Mouse (Mus musculus) heart, embryonic 15.5 days (tissue): Measurements from ENCODE around the gene Nop9. TPM values are rescaled to one million over a fixed set of nuclear protein-coding genes. Genes with fewer than 3 reads are reported as not detected.
A peak's percentile ranks its signal among the peaks of the same experiment; 100 is the strongest.

ENCODE experiments used
- ATAC-seq: fragments of 200-750 bp; cut with Nextera tagmentation; replicated peaks from 2 replicates; pipeline ENCODE4 v1.8.0; 2017; ENCODE audit warnings: low read depth, moderate TSS enrichment; ENCODE audit not compliant: insufficient number of reproducible peaks, insufficient read depth, low FRiP score
- H3K27ac ChIP-seq: fragments of 300-500 bp; sonication (generic); 2 replicates; pipeline ENCODE4 v1.5.1; 2015; ENCODE audit warnings: mild to moderate bottlenecking, inconsistent platforms
- H3K27me3 ChIP-seq: fragments of 300-500 bp; sonication (generic); 2 replicates; pipeline ENCODE4 v1.6.1; 2015; ENCODE audit warnings: inconsistent platforms
- H3K36me3 ChIP-seq: fragments of 300-500 bp; sonication (generic); 2 replicates; pipeline ENCODE4 v1.6.1; 2015; ENCODE audit warnings: mild to moderate bottlenecking, inconsistent platforms
- H3K4me1 ChIP-seq: fragments of 300-500 bp; sonication (generic); replicated peaks from 2 replicates; pipeline ENCODE4 v1.6.1; 2015; ENCODE audit warnings: inconsistent platforms
- H3K4me2 ChIP-seq: fragments of 300-500 bp; sonication (generic); 2 replicates; pipeline ENCODE4 v1.6.1; 2015; ENCODE audit warnings: inconsistent platforms, mild to moderate bottlenecking, moderate library complexity
- H3K4me3 ChIP-seq: fragments of 300-500 bp; sonication (generic); 2 replicates; pipeline ENCODE4 v1.5.1; 2015; ENCODE audit warnings: mild to moderate bottlenecking, inconsistent platforms
- H3K9ac ChIP-seq: fragments of 300-500 bp; sonication (generic); 2 replicates; pipeline ENCODE4 v1.6.1; 2015; ENCODE audit warnings: mild to moderate bottlenecking, inconsistent platforms
- H3K9me3 ChIP-seq: fragments of 300-500 bp; sonication (generic); replicated peaks from 2 replicates; pipeline ENCODE4 v1.6.1; 2016; ENCODE audit warnings: inconsistent platforms
- WGBS: fragments of 180-500 bp; shearing (Covaris S2); methylation state at CpG from one replicate; pipeline ENCODE4 v1.1.7; 2015; ENCODE audit warnings: mixed read lengths; 5-methylcytosine and 5-hydroxymethylcytosine counted together
- polyA plus RNA-seq: library from polyadenylated mRNA; unstranded; fragments of >200 nt; fragmentation: Nextera tagmentation; extraction: Ambion mirVana; gene quantifications from 2 replicates; pipeline ENCODE4 v1.2.1, GENCODE M21; 2015

Gene Nop9
- polyA plus RNA-seq, 1 experiment from 2014 or later: 17.9 TPM

DNA sequence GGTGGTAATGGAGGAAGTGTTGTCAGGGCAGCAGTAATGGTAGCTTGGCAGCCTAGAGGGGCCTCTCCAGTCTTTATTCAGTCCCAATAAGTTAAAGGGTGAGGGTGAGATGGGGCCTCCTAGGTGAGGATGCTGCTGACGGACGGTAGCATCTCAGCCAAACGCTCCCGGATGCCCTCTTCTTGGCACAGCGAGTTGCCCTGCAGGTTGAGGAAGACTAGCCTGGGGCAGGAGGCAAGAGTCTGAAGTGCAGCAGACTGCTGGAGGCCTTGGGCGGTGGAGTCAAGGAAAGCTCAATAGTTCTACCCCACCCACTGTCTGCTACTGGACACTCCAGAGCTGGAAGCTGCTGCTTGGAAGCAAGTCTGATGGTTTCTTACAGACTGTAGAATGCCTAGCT lies 29.2 kb upstream of the Nop9 start:
- no peak for ATAC-seq
- 91% methylated on average over 6 of the region's 6 CpGs for WGBS
- Histone ChIP-seq H3K27me3 (peaks cover 20% of the 10 kb centered on the region), H3K9me3 (no peaks in the 10 kb centered on the region), H3K9ac (no peak overlapping the region), H3K27ac (no peak overlapping the region), H3K4me1 (peaks cover 11% of the 10 kb centered on the region), H3K36me3 (peaks cover 20% of the 10 kb centered on the region; the same call in 1 of the 2 replicates), H3K4me2 (no peak overlapping the region), H3K4me3 (no peak overlapping the region)

DNA sequence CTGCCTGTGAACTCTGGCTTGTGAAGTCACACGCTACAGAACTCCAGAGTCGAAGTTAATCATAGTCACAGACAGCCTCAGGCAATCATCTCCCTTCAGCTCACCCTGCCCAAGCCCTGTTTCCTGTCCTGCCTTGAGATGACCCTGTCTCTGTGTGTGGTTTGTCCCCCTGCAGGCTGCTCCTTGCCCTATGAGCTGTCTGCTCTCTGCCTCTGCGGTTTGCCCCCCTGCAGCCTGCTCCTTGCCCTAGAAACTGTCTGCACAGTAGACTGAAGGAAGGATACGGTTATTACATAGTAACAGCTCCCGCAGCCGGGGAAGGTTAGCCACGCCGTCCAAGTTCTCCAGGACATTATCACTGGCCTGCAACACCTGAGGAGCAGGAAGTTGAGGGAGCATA lies 28.6 kb upstream of the Nop9 start:
- H3K4me1 ChIP-seq: peaks cover 11% of the 10 kb centered on the region
- H3K27me3 ChIP-seq: peaks cover 14% of the 10 kb centered on the region
- no peak overlapping the region for H3K9ac ChIP-seq
- ATAC-seq: no peak
- WGBS: 82% methylated on average over 8 of the region's 8 CpGs
- no peak overlapping the region for H3K27ac ChIP-seq
- H3K4me3 ChIP-seq: no peak overlapping the region
- H3K4me2 ChIP-seq: no peak overlapping the region
- H3K9me3 ChIP-seq: no peaks in the 10 kb centered on the region
- H3K36me3 ChIP-seq: peaks cover 20% of the 10 kb centered on the region; the same call in 1 of the 2 replicates

DNA sequence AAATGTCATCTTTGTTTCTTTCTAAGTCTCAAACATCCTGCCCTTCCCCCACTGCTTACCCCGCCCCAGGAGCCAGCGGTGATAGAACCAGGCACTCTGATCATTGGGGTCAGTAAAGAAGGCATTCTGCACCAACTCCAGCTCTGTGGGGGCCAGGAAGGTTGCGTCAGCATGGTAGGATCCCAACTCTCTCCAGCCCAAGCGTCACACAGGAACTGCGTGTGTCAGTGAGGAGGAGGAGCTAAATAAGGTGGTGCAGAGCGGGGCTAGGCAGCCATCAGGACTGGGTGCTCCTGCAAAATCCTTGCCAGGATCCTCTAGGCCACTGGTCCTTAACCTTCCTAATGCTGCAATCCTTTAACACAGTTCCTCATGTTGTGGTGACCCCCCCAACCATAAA lies 25.8 kb upstream of the Nop9 start:
- Histone ChIP-seq H3K9me3 (no peaks in the 10 kb centered on the region), H3K4me1 (peaks cover 7% of the 10 kb centered on the region), H3K27ac (no peak overlapping the region), H3K27me3 (no peaks in the 10 kb centered on the region), H3K4me2 (no peak overlapping the region), H3K9ac (no peak overlapping the region), H3K36me3 (peaks cover 20% of the 10 kb centered on the region; the same call in 1 of the 2 replicates), H3K4me3 (no peak overlapping the region)
- WGBS: 82% methylated on average over 6 of the region's 6 CpGs
- no peak for ATAC-seq

DNA sequence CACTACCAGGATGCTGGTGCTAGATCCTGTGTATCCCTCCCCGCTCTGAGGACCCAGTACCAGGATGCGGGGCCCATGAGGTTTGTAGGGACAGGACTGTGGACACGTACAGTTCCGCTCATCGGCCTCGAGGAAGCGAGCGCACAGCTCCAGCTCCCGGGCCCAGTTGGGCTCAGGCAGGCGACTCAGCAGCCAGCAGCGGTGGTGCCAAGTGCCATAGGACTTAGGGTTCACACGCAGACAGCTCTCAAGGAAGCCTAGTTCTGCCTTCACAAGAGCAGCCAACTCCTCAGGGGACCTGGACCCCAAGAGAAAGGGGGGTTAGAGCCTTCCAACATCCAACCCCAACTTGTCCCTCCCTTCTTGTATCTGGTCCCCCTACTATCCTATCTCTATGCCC lies 24.8 kb upstream of the Nop9 start:
- no peak for ATAC-seq
- no peak overlapping the region for H3K4me3 ChIP-seq
- no peak overlapping the region for H3K9ac ChIP-seq

DNA sequence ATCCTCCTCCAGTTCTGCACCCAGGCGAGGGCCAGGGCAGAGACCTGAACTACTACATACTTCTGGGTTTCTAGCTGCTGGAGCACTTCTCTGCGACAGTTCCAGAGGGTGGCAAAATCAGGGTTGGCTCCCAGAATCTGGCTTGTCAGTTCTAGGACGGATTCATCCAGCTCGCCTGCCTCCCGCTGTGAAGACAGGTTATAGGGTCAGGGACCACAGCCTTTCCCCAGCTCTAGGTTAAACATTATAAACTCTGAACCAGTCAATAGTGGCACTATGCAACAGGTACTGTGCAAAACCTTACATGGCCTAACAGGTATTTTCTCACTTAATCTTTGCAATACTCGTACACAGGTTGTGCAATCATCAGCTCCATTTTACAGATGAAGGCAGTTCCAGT lies 24.4 kb upstream of the Nop9 start:
- H3K27ac ChIP-seq: no peak overlapping the region
- WGBS: 81% methylated on average over 6 of the region's 6 CpGs
- peaks cover 20% of the 10 kb centered on the region; the same call in 1 of the 2 replicates for H3K36me3 ChIP-seq
- no peak for ATAC-seq
- no peaks in the 10 kb centered on the region for H3K9me3 ChIP-seq
- peak overlapping the region; percentile 81 for H3K4me3 ChIP-seq
- H3K4me2 ChIP-seq: peak overlapping the region; percentile 69
- no peaks in the 10 kb centered on the region for H3K27me3 ChIP-seq
- H3K4me1 ChIP-seq: peaks cover 7% of the 10 kb centered on the region
- H3K9ac ChIP-seq: no peak overlapping the region

More for the DNA sequence above, 24.8 kb upstream of the Nop9 start:
- H3K4me1 ChIP-seq: peaks cover 7% of the 10 kb centered on the region
- no peaks in the 10 kb centered on the region for H3K27me3 ChIP-seq
- H3K4me2 ChIP-seq: no peak overlapping the region
- H3K36me3 ChIP-seq: peaks cover 20% of the 10 kb centered on the region; the same call in 1 of the 2 replicates
- no peaks in the 10 kb centered on the region for H3K9me3 ChIP-seq
- WGBS: 89% methylated on average over 12 of the region's 12 CpGs
- H3K27ac ChIP-seq: no peak overlapping the region

DNA sequence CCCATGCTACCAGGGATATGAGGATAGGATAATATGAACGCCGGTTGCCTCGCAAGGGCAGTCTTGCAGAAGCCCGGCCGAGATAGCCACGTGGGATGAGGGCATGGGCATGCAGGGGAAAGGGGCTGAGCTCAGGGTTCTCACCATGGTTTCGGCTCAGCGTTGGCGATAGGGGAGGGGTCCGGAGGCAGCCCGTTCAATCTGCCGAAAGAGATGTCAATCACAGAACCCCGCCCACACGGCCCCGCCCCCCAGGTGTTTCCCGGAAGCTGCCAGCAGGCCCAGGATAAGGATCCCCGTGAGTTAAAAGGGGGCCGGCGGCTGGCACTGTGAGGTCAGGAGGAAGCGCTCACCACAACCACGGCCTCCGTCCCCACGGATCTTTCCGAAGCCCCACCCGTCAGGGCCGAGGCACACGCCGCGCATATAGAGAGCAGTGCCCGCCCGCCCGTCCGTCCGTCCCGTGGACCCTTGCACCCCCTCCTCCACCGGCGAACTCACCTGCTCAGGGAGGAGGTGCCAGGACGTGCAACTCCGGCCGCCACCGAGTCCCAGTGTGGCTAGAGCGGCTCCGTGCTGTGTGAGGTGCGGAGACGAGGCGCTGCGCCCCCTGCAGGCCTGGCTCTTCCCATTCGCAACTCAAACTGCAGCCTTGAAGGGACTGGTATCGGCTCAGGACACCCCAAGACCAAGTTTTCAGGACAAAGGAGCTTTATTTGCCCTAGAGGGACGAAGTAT lies 23.6 kb upstream of the Nop9 start, which contains the start of gene Rabggta:
Gene Rabggta (minus strand): TSS at position 564 of the 738 bp plus-strand sequence.
- ATAC-seq: peak; percentile 94

DNA sequence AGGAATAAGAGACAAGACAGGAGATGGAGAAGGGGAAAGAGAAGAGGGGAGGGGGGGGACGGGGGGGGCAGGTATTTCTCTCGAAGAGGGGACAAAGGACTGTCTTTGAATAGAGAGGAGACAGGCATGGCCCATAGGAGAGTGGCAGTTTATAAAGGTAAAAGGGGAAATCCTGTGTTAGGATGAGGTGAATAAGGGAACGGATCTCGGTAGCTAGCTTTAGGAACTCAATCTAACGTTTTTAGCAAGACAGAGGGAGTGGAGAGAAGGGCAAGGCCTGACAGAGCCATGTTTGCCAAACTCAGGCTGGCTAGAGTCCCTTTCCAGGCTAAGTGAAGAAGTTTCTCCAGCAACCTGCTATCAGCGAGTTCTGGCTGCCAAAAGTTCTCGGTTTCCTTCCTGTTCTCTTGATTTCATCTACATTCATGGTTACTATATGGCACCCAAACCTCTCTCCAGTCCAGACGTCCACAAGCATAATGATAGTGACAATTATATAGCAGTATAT lies 23.0 kb upstream of the Nop9 start:
- H3K9ac ChIP-seq: no peak overlapping the region
- ATAC-seq: no peak
- H3K9me3 ChIP-seq: no peaks in the 10 kb centered on the region
- H3K4me1 ChIP-seq: peaks cover 7% of the 10 kb centered on the region
- no peaks in the 10 kb centered on the region for H3K27me3 ChIP-seq
- H3K36me3 ChIP-seq: peaks cover 15% of the 10 kb centered on the region; the same call in 1 of the 2 replicates
- 46% methylated on average over 8 of the region's 8 CpGs for WGBS
- H3K4me3 ChIP-seq: peak overlapping the region; percentile 81
- H3K27ac ChIP-seq: no peak overlapping the region
- peak overlapping the region; percentile 69 for H3K4me2 ChIP-seq

More for the DNA sequence above, 23.6 kb upstream of the Nop9 start, which contains the start of gene Rabggta:
- Histone ChIP-seq H3K4me3 (peak within 1 kb of the TSS; percentile 81), H3K9me3 (no peaks in the 10 kb centered on the region), H3K4me1 (peaks cover 7% of the 10 kb centered on the region), H3K27ac (peak within 1 kb of the TSS; percentile 84), H3K4me2 (peak within 1 kb of the TSS; percentile 69), H3K27me3 (no peaks in the 10 kb centered on the region), H3K9ac (peak within 1 kb of the TSS; percentile 82), H3K36me3 (peaks cover 20% of the 10 kb centered on the region; the same call in 1 of the 2 replicates)
- WGBS: under 1% methylated on average over 50 of the region's 50 CpGs

DNA sequence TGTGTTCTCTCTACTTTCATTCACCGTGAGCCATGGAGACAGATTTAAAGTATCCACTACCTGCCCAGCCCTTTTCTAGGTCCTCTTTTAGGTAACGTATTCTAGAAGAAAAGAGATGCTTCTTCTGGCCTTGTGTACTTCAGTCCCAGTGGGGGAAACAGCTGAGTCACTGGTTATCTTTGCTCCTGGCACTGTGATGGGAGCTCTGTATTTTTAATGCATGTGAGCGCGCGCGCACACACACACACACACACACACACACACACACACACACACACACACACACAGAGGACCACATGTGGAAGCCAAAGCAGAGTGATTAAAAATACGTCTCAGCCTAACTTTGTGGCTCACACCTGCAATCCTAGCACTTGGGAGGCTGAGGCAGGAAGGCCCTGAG lies 22.1 kb upstream of the Nop9 start:
- Histone ChIP-seq H3K9ac (no peak overlapping the region), H3K4me3 (no peak overlapping the region), H3K27ac (no peak overlapping the region), H3K27me3 (0 out of 2 replicates have a peak, but pooled peaks cover 6% of the 10 kb centered on the region), H3K9me3 (no peaks in the 10 kb centered on the region), H3K4me1 (peaks cover 7% of the 10 kb centered on the region), H3K36me3 (peaks cover 11% of the 10 kb centered on the region; the same call in 1 of the 2 replicates), H3K4me2 (no peak overlapping the region)
- 95% methylated on average over 7 of the region's 7 CpGs for WGBS
- no peak for ATAC-seq

DNA sequence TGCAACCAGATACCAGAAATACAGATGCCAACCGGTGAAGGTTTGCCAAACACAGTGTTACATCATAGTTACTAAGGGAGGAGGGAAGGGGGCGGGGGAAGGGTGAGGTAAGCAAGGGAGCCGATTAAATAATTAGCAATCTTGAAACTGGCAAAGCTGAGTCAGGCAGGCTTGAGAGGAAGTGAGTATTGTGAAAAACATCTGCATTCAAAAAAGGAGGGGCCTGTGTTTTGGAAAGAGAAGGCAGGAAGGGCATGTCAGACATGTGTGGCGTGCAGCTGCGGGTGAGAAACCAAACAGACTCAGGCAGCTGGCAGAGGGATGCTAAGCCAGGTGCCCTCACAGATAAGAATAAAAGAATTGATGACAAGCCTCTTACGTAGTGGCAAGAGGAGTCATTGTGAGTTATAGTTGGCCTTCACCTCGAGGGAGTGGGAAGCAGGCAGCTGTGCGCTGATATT lies 21.1 kb upstream of the Nop9 start:
- peaks cover 7% of the 10 kb centered on the region for H3K4me1 ChIP-seq
- H3K9me3 ChIP-seq: no peaks in the 10 kb centered on the region
- 0 out of 2 replicates have a peak overlapping the region, but pooled peaks have one; percentile 18 for H3K27ac ChIP-seq
- no peak overlapping the region for H3K4me3 ChIP-seq
- WGBS: 40% methylated on average over 8 of the region's 8 CpGs
- H3K4me2 ChIP-seq: no peak overlapping the region
- H3K27me3 ChIP-seq: 0 out of 2 replicates have a peak, but pooled peaks cover 6% of the 10 kb centered on the region
- H3K36me3 ChIP-seq: 0 out of 2 replicates have a peak, but pooled peaks cover 6% of the 10 kb centered on the region
- no peak for ATAC-seq
- H3K9ac ChIP-seq: no peak overlapping the region

DNA sequence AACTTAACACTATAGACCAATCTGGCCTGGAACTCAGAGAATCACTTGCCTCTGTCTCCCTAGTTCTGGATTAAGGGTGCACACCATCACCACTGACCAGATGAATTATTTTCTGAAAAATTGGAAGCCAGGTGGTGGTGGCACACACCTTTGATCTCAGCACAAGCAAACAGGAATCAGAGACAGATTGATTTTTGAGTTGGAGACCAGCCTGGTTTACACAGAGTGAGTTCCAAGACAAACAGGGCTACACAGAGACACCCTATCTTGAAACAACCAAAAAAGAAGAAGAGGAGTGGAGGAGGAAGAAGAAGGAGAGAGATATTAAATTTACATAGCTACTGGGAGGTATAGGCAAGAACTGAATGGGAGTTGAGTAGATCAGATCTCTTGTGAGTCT lies 19.2 kb upstream of the Nop9 start:
- Histone ChIP-seq H3K9me3 (no peaks in the 10 kb centered on the region), H3K4me1 (peaks cover 7% of the 10 kb centered on the region), H3K4me3 (no peak overlapping the region), H3K36me3 (no peaks in the 10 kb centered on the region), H3K27me3 (peaks cover 6% of the 10 kb centered on the region; the same call in 1 of the 2 replicates), H3K27ac (no peak overlapping the region), H3K9ac (no peak overlapping the region), H3K4me2 (no peak overlapping the region)
- no peak for ATAC-seq

DNA sequence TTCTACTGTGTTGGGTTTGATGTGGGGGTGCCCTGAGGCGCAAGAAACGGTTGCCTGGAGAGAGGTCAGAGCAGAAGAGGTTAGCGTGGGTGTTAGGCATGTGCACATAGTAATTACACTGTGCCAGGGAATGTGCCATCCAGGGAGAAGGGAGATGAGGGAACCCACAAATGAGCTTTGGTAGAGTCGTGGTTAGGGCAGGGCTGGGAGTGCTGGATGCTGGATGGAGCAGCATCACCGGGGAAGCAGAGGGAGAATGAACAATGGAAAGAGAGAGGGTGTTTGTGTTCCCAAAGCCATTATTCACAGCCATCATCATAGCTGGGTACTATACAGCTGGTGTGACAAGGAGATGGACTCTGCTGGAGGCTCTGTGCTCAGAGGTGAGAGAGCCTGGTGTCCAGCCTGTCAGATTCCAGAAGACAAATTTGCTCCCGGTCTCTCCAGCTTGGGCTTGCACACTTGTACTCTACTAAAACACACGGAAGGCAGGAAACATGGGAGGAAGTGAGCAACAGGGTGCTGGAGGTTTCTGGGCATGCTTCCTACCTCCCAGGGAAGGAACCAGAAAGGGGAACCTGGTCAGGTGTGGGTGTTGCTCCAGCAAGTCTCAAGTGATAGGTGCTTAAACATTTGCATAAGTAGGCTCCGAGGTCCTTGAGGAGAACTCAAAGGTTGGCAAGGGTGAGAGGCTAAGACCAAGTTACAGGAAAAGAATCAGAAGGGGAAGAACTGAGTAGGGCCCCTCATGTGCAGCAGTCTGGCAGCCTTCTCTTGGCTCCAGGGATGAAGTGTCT lies 17.4 kb upstream of the Nop9 start:
- Histone ChIP-seq H3K27me3 (peaks cover 6% of the 10 kb centered on the region; the same call in 1 of the 2 replicates), H3K4me2 (no peak overlapping the region), H3K9me3 (no peaks in the 10 kb centered on the region), H3K36me3 (no peaks in the 10 kb centered on the region), H3K27ac (no peak overlapping the region), H3K4me3 (no peak overlapping the region), H3K4me1 (peaks cover 2% of the 10 kb centered on the region; the same call in 1 of the 2 replicates), H3K9ac (no peak overlapping the region; the same call in 1 of the 2 replicates)
- ATAC-seq: no peak
- WGBS: 67% methylated on average over 8 of the region's 8 CpGs
